Comparison of ENCODE assay signal across 11 mouse cellular contexts in genomic region chr9:116338093-116338728, GRCm38 (mm10).
DNase-seq lines count a peak whose midpoint lies in the region; ATAC-seq and TF ChIP-seq lines count a peak whose summit lies in the region.
"Had no signal": no experiment of that assay in that cellular context is flagged by ENCODE, and none has a peak within 500 bp of the region (broad histone marks: within the 10 kb centered on the region; RNA-seq: fewer than 3 reads in every experiment).

No protein-coding gene starts in this region.

- no peak for TF ChIP-seq POLR2A in cerebellum, adult 2 months (IDR thresholded peaks at IDR 0.05; ENCODE audit: borderline replicate concordance, insufficient read depth, low read length)

- no peaks in the 10 kb centered on the region for H3K27me3 ChIP-seq in kidney, embryonic 14.5 days (ENCODE audit: control insufficient read depth, insufficient read depth, low read length)
- no peaks in the 10 kb centered on the region for H3K27me3 ChIP-seq in limb, embryonic 10.5 days (ENCODE audit: low read depth, poor library complexity, severe bottlenecking)
- no peaks in the 10 kb centered on the region; the same call in 1 of the 2 replicates for H3K27me3 ChIP-seq in cerebellum, adult 2 months (ENCODE audit: control insufficient read depth, insufficient read depth, low read length)
- H3K27me3 ChIP-seq: neural tube, embryonic 13.5 days had no signal

- intact Hi-C loops in left cerebral cortex, postnatal 25 days (cut with DNase I), result no loop called here

- H3K4me2 ChIP-seq in kidney, embryonic 14.5 days (replicated peaks; ENCODE audit: low read depth, low read length), result no peak overlapping the region
- H3K4me2 ChIP-seq: neural tube, embryonic 13.5 days had no signal

- TF ChIP-seq CTCF in cerebellum, adult 2 months (IDR thresholded peaks at IDR 0.05; ENCODE audit: borderline replicate concordance, insufficient read depth, low read depth, low read length), result no peak

- 68% methylated on average over 5 of the region's 5 CpGs for WGBS in kidney, embryonic 14.5 days
- WGBS in limb, embryonic 10.5 days, result 90% methylated on average over 5 of the region's 5 CpGs
- 88% methylated on average over 5 of the region's 5 CpGs for WGBS in cerebellum, adult 2 months

- H3K9ac ChIP-seq in kidney, embryonic 14.5 days (ENCODE audit: low read depth, low read length), result no peak overlapping the region
- H3K9ac ChIP-seq: neural tube, embryonic 13.5 days had no signal

- no peak for ATAC-seq in kidney, embryonic 14.5 days (ENCODE audit: low FRiP score, low TSS enrichment)
- ATAC-seq in activated CD4-positive, CD25-positive, alpha-beta regulatory T cell, adult 4 months, result peak; percentile 87

- H3K4me1 ChIP-seq in kidney, embryonic 14.5 days (ENCODE audit: control insufficient read depth, insufficient read depth, low read length), result no peaks in the 10 kb centered on the region
- H3K4me1 ChIP-seq in limb, embryonic 10.5 days, result no peaks in the 10 kb centered on the region
- no peaks in the 10 kb centered on the region for H3K4me1 ChIP-seq in cerebellum, adult 2 months (ENCODE audit: control insufficient read depth, insufficient read depth, low read length)
- H3K4me1 ChIP-seq: neural tube, embryonic 13.5 days had no signal

- H3K36me3 ChIP-seq in kidney, embryonic 14.5 days (ENCODE audit: control insufficient read depth, insufficient read depth, low read length), result no peaks in the 10 kb centered on the region
- H3K36me3 ChIP-seq in limb, embryonic 10.5 days, result no peaks in the 10 kb centered on the region
- H3K36me3 ChIP-seq: neural tube, embryonic 13.5 days had no signal

- no peak overlapping the region for H3K4me3 ChIP-seq in kidney, embryonic 14.5 days (ENCODE audit: low read length)
- H3K4me3 ChIP-seq in limb, embryonic 10.5 days, result no peak overlapping the region
- no peak overlapping the region for H3K4me3 ChIP-seq in cerebellum, adult 2 months (replicated peaks; ENCODE audit: insufficient read depth, low read depth, low read length)
- H3K4me3 ChIP-seq: heart, adult 2 months; neural tube, embryonic 13.5 days had no signal

- DNase-seq in kidney, adult 11 months, result peak; percentile 44
- DNase-seq in kidney, postnatal 36 days, result peak; percentile 45 to 58
- peak; percentile 81 for DNase-seq in thymus, postnatal 0 days (ENCODE audit: low spot score)
- no peak for DNase-seq in left cerebral cortex, postnatal 25 days (ENCODE audit: low spot score in 2 of 2)
- DNase-seq in limb, embryonic 10.5 days (ENCODE audit: low spot score), result no peak
- no peak for DNase-seq in cerebellum, adult 2 months

- peaks cover 3% of the 10 kb centered on the region; the same call in 1 of the 2 replicates for H3K9me3 ChIP-seq in kidney, embryonic 14.5 days (ENCODE audit: control insufficient read depth, low read length)
- H3K9me3 ChIP-seq in limb, embryonic 10.5 days (replicated peaks), result no peaks in the 10 kb centered on the region
- H3K9me3 ChIP-seq: neural tube, embryonic 13.5 days had no signal

- H3K27ac ChIP-seq in kidney, embryonic 14.5 days (ENCODE audit: low read depth, low read length), result no peak overlapping the region
- no peak overlapping the region for H3K27ac ChIP-seq in limb, embryonic 10.5 days
- no peak overlapping the region for H3K27ac ChIP-seq in cerebellum, adult 2 months (ENCODE audit: insufficient read depth, low read length)
- H3K27ac ChIP-seq: heart, adult 2 months; macrophage; neural tube, embryonic 13.5 days had no signal

Comparison
In these comparisons a context has a peak if more than half of its experiments do, and no peak if none do; other contexts are left out.
1. DNase-seq: peak in kidney, adult 11 months (single experiment), kidney, postnatal 36 days (2 of 2) and thymus, postnatal 0 days (single experiment); none in left cerebral cortex, postnatal 25 days (0 of 2), limb, embryonic 10.5 days (single experiment) and cerebellum, adult 2 months (0 of 2).